Mouse (Mus musculus): Measurements from ENCODE around the gene Vars. TPM values are rescaled to one million over a fixed set of nuclear protein-coding genes. Genes with fewer than 3 reads are reported as not detected.
"Not testable (repeated sequence)": the region's sequence is repeated elsewhere in the genome, so short reads cannot be mapped to it uniquely, and the experiment has no call there.

The Vars gene
- polyA plus RNA-seq, 1 experiment from 2014 or later, result 112 TPM

DNA sequence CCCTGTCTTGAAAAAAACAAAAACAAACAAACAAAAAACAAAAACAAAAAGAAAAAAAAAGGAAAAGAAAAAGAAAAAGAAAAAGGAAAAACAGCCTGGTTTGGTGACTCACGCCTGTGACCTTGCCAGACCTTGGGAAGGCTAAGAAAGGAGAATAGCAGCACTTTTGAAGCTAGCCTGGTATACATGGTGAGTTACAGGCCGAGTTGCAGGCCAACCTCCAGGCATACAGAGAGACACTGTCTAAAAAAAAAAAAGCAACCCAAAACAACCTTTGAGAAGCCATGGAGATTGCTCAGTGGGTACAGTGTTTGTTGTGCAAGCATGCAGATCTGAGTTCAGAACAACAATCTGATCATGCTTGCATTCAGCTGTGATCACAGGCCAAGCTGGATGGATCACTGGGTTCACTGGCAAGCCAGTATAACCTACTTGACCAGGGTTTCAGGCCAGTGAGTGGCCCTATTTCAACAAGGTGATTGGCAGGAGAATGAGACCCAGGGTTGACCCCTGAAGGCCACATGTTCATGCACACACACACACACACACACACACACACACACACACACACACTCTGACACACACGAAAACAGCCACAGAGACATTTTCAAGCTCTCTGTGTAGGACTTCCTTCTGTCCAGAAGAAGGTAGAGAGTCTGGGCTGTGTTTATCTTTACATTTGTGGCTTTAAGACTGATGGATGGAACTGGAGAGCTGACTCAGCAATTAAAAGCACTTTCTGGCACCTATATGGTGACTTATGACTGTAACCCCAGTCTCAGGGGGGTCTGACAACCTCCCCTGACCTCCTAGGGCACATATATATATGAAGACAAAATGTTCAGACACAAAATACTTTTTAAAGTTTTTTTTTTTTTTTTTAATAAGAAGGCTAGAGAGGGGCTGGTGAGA, 24.9 kb upstream of the Vars start:
- H3K4me3 ChIP-seq, result no peak overlapping the region
- H3K36me3 ChIP-seq, result 0 out of 2 replicates have a peak, but pooled peaks cover 2% of the 10 kb centered on the region
- H3K9ac ChIP-seq, result no peak overlapping the region
- H3K9me3 ChIP-seq, result no peaks in the 10 kb centered on the region
- 78% methylated on average over 3 of the region's 3 CpGs for WGBS
- H3K27me3 ChIP-seq, result peaks cover 4% of the 10 kb centered on the region; the same call in 1 of the 2 replicates
- no peak overlapping the region for H3K27ac ChIP-seq
- no peak for ATAC-seq (ENCODE audit: insufficient number of reproducible peaks, insufficient read depth, low FRiP score, low TSS enrichment, low read depth)
- H3K4me1 ChIP-seq, result peaks cover 10% of the 10 kb centered on the region
- H3K4me2 ChIP-seq, result no peak overlapping the region

DNA sequence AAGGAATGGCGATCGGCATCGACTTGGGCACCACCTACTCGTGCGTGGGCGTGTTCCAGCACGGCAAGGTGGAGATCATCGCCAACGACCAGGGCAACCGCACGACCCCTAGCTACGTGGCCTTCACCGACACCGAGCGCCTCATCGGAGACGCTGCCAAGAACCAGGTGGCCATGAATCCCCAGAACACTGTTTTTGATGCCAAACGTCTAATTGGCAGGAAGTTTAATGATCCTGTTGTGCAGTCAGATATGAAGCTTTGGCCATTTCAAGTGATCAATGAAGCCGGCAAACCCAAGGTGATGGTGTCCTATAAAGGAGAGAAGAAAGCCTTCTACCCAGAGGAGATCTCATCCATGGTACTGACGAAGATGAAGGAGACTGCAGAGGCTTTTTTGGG, 23.8 kb upstream of the Vars start:
- 94% methylated on average over 20 of the region's 20 CpGs for WGBS
- no peak for ATAC-seq (ENCODE audit: insufficient number of reproducible peaks, insufficient read depth, low FRiP score, low TSS enrichment, low read depth)

DNA sequence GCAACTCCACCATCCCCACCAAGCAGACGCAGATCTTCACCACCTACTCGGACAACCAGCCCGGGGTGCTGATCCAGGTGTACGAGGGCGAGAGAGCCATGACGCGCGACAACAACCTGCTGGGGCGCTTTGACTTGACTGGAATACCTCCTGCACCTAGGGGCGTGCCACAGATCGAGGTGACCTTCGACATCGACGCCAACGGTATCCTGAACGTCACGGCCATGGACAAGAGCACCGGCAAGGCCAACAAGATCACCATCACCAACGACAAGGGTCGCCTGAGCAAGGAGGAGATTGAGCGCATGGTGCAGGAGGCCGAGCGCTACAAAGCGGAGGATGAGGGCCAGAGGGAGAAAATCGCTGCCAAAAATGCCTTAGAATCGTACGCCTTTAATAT, 22.5 kb upstream of the Vars start:
- H3K4me1 ChIP-seq, result peaks cover 13% of the 10 kb centered on the region
- 89% methylated on average over 27 of the region's 27 CpGs for WGBS
- H3K36me3 ChIP-seq, result 0 out of 2 replicates have a peak, but pooled peaks cover 2% of the 10 kb centered on the region
- H3K27ac ChIP-seq, result no peak overlapping the region
- H3K4me3 ChIP-seq, result no peak overlapping the region
- H3K9ac ChIP-seq, result no peak overlapping the region
- no peak for ATAC-seq (ENCODE audit: insufficient number of reproducible peaks, insufficient read depth, low FRiP score, low TSS enrichment, low read depth)
- H3K4me2 ChIP-seq, result no peak overlapping the region
- no peaks in the 10 kb centered on the region for H3K9me3 ChIP-seq
- peaks cover 4% of the 10 kb centered on the region; the same call in 1 of the 2 replicates for H3K27me3 ChIP-seq

More for the DNA sequence above, 23.8 kb upstream of the Vars start:
- no peak overlapping the region for H3K9ac ChIP-seq
- H3K4me1 ChIP-seq, result peaks cover 12% of the 10 kb centered on the region
- H3K36me3 ChIP-seq, result 0 out of 2 replicates have a peak, but pooled peaks cover 2% of the 10 kb centered on the region
- H3K4me3 ChIP-seq, result no peak overlapping the region
- peaks cover 4% of the 10 kb centered on the region; the same call in 1 of the 2 replicates for H3K27me3 ChIP-seq
- no peaks in the 10 kb centered on the region for H3K9me3 ChIP-seq
- no peak overlapping the region for H3K4me2 ChIP-seq
- H3K27ac ChIP-seq, result no peak overlapping the region

DNA sequence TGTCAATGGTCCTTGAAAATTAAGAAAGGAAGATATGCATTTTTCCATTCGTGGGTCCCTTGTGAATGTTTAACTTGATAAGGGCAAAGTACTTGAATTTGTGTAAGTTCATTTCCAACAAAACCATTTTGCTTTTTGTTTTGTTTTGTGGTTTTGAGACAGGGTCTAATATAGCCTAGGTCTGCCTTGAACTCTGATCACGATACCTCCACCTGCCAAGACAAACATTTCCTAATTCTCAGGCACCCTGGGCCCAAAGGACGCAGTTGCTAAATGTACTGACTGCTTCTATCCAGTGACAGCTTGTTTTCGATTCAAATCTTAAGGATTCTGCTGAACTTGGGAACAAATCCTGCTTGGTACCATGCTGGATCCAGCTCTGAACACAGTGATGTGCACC, 21.2 kb upstream of the Vars start:
- no peak overlapping the region for H3K4me3 ChIP-seq
- no peaks in the 10 kb centered on the region for H3K27me3 ChIP-seq
- H3K9me3 ChIP-seq, result no peaks in the 10 kb centered on the region
- peaks cover 13% of the 10 kb centered on the region for H3K4me1 ChIP-seq
- H3K9ac ChIP-seq, result no peak overlapping the region
- ATAC-seq (ENCODE audit: insufficient number of reproducible peaks, insufficient read depth, low FRiP score, low TSS enrichment, low read depth), result no peak
- 0 out of 2 replicates have a peak, but pooled peaks cover 2% of the 10 kb centered on the region for H3K36me3 ChIP-seq
- 94% methylated on average over 4 of the region's 4 CpGs for WGBS
- no peak overlapping the region for H3K27ac ChIP-seq
- H3K4me2 ChIP-seq, result no peak overlapping the region

DNA sequence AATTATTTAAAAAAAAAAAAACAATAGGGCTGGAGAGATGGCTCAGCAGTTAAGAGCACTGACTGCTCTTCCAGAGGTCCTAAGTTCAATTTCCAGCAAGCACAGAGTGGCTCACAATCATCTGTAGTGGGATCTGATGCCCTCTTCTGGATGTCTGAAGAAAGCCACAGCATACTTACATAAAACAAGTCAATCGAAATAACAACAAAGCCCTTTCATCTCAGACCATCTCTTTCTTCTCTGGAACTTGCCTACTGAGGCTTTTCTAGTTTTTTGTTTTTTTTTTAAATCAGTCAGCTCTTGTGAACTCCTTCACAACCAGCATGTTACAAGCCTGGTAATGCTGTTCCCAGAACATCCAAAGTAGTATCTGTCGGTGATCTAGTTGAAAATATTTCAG, 20.1 kb upstream of the Vars start:
- H3K27ac ChIP-seq, result no peak overlapping the region
- 10% methylated on average over 2 of the region's 2 CpGs for WGBS
- peaks cover 11% of the 10 kb centered on the region for H3K36me3 ChIP-seq
- peak overlapping the region; percentile 94 for H3K9ac ChIP-seq
- no peak for ATAC-seq (ENCODE audit: insufficient number of reproducible peaks, insufficient read depth, low FRiP score, low TSS enrichment, low read depth)
- H3K27me3 ChIP-seq, result no peaks in the 10 kb centered on the region
- no peaks in the 10 kb centered on the region for H3K9me3 ChIP-seq
- peak overlapping the region; percentile 87 for H3K4me3 ChIP-seq
- peak overlapping the region; percentile 88 for H3K4me2 ChIP-seq
- H3K4me1 ChIP-seq, result peaks cover 13% of the 10 kb centered on the region

DNA sequence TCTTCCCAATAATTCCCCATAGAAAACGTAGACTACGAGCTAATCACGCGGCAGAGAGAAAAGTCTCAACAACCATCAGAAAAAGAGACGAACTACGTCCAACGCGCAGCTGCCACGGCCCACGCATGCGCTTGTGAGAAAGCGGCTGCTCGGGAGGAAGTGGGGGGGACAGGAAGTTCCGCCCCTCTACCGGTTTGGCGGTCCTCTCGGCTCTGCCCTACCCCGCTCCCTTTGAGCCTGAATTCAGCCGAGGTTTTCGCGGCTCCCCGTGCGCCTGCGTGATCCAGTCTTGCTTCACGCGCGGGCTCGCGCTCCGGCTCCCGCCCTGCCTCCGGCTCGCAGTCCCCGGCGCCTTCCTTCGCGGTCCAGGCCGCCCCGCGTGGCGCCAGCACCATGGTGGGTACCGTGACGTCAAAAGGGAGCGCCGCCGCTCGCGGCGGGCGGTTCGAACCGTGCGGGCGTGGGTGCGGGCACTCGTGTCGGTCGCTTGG, 19.1 kb upstream of the Vars start, which contains the start of gene Lsm2:
Gene Lsm2, plus strand, starts transcription at position 173 of the 491 bp plus-strand sequence.
- peak within 1 kb of the TSS; percentile 87 for H3K4me3 ChIP-seq
- ATAC-seq (ENCODE audit: insufficient number of reproducible peaks, insufficient read depth, low FRiP score, low TSS enrichment, low read depth), result peak; percentile 89
- under 1% methylated on average over 58 of the region's 58 CpGs for WGBS
- peak within 1 kb of the TSS; percentile 88 for H3K4me2 ChIP-seq
- H3K9ac ChIP-seq, result peak within 1 kb of the TSS; percentile 94
- no peaks in the 10 kb centered on the region for H3K9me3 ChIP-seq
- peak within 1 kb of the TSS; percentile 100 for H3K27ac ChIP-seq
- H3K27me3 ChIP-seq, result no peaks in the 10 kb centered on the region
- H3K36me3 ChIP-seq, result peaks cover 22% of the 10 kb centered on the region
- peaks cover 13% of the 10 kb centered on the region for H3K4me1 ChIP-seq

DNA sequence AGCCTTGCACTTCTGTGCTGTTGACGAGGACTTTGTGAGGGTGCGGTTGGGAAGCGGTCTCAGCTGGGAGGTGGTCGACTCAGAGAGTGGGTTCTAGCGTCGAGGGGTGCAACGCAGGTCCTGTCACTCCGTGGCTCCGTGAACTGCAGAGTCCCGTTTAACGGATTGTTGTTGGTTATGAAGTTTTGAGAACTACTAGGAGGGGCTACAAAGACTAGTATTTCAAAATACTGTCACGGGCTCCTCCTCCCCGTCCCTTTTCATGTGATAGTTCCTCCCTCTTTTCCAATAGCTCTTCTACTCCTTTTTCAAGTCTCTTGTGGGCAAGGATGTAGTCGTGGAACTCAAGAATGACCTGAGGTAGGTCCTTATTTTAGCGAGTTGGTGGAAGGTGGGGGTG, 18.5 kb upstream of the Vars start:
- H3K4me2 ChIP-seq, result peak overlapping the region; percentile 88
- no peaks in the 10 kb centered on the region for H3K27me3 ChIP-seq
- H3K9ac ChIP-seq, result peak overlapping the region; percentile 94
- no peak for ATAC-seq (ENCODE audit: insufficient number of reproducible peaks, insufficient read depth, low FRiP score, low TSS enrichment, low read depth)
- H3K27ac ChIP-seq, result peak overlapping the region; percentile 100
- H3K4me3 ChIP-seq, result peak overlapping the region; percentile 87
- WGBS, result under 1% methylated on average over 15 of the region's 15 CpGs
- H3K36me3 ChIP-seq, result peaks cover 20% of the 10 kb centered on the region
- H3K9me3 ChIP-seq, result no peaks in the 10 kb centered on the region
- peaks cover 13% of the 10 kb centered on the region for H3K4me1 ChIP-seq

DNA sequence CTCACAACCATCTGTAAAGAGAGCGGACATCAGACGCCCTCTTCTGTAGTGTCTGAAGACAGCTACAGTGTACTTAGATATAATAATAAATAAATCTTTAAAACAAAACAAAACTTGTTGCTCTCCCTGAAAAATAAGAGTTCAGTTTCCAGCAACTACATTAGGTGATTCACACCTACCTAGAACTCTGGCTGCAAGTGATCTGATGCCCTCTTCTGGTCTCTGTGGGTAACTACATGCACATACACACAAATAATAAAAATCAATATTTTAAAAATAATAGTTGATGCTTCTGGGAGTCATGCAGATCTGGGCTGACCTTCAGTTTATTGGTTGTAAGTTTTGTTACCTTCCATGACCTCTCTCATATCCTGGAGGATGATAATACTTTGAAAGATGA, 16.6 kb upstream of the Vars start:
- no peaks in the 10 kb centered on the region for H3K9me3 ChIP-seq
- H3K27ac ChIP-seq, result no peak overlapping the region
- ATAC-seq (ENCODE audit: insufficient number of reproducible peaks, insufficient read depth, low FRiP score, low TSS enrichment, low read depth), result no peak
- 76% methylated on average over 2 of the region's 2 CpGs for WGBS
- no peak overlapping the region for H3K4me3 ChIP-seq
- no peak overlapping the region for H3K9ac ChIP-seq
- H3K27me3 ChIP-seq, result no peaks in the 10 kb centered on the region
- no peak overlapping the region for H3K4me2 ChIP-seq
- H3K4me1 ChIP-seq, result peaks cover 13% of the 10 kb centered on the region
- H3K36me3 ChIP-seq, result peaks cover 32% of the 10 kb centered on the region

DNA sequence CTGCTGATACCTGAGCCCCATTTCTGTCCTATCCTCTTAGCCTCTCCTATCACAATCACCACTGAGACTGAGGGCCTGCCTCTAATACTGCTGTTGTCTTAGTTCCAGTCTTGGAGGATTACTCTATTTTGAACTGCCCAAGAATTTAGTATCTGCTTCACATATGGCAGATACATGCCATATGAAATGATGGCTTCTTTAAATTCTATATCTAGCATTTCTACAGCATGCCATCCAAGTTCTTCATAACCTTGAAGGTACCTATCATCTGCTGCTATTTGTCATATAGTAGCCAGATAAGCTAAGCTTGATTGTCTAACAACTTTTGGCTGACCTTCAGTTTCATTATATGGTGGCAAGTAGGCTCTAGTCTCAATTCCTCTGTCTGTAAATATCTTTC, 6.0 kb upstream of the Vars start:
- no peak for ATAC-seq (ENCODE audit: insufficient number of reproducible peaks, insufficient read depth, low FRiP score, low TSS enrichment, low read depth)
- Histone ChIP-seq H3K4me3 (no peak overlapping the region), H3K36me3 (peaks cover 52% of the 10 kb centered on the region), H3K4me1 (peaks cover 14% of the 10 kb centered on the region), H3K27me3 (no peaks in the 10 kb centered on the region), H3K9me3 (no peaks in the 10 kb centered on the region), H3K27ac (no peak overlapping the region), H3K9ac (no peak overlapping the region), H3K4me2 (no peak overlapping the region)

DNA sequence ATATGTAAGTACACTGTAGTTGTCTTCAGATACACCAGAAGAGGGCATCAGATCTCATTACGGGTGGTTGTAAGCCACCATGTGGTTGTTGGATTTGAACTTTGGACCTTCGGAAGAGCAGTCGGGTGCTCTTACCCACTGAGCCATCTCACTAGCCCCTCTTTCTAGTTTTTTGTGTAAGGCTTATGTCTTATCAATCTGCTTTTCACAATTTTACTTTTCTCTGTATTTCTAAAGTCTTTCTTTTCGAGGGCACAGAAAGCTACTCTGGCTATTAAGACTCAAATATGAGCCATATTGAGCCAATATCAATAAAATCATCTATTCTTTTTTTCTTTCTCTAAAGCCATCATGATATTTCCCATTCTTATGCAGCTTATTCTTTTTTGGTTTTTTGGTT, 5.6 kb upstream of the Vars start:
- H3K4me1 ChIP-seq, result peaks cover 18% of the 10 kb centered on the region
- WGBS, result 93% methylated on average over 4 of the region's 4 CpGs
- H3K27ac ChIP-seq; H3K9me3 ChIP-seq; H3K4me3 ChIP-seq; H3K4me2 ChIP-seq; H3K9ac ChIP-seq; H3K27me3 ChIP-seq; ATAC-seq (ENCODE audit: insufficient number of reproducible peaks, insufficient read depth, low FRiP score, low TSS enrichment, low read depth): not testable (repeated sequence)
- peaks cover 52% of the 10 kb centered on the region for H3K36me3 ChIP-seq

DNA sequence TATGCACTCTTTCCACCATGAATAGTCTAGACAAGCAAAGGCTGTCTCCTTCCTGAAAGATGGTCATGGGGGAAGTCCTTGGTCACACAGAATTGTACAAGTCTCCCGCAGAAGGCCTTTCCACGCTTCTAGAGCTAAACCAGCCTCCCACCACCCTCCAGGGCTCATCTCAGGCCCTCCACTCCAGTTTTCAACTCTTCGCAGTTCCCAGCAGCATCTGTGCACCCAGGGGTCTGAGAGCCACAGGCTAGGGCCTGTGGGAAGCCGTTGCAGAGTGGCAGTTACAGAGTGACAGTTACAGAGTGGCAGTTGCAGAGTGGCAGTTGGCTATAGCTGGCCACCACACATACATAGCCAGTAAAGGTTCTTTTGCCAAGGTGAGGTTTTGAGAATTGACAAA, 4.9 kb upstream of the Vars start:
- H3K27ac ChIP-seq; H3K4me2 ChIP-seq; H3K9me3 ChIP-seq; H3K4me3 ChIP-seq; H3K27me3 ChIP-seq; H3K9ac ChIP-seq; ATAC-seq (ENCODE audit: insufficient number of reproducible peaks, insufficient read depth, low FRiP score, low TSS enrichment, low read depth): not testable (repeated sequence)
- Histone ChIP-seq H3K36me3 (peaks cover 45% of the 10 kb centered on the region), H3K4me1 (peaks cover 18% of the 10 kb centered on the region)
- WGBS, result 95% methylated on average over 4 of the region's 4 CpGs
